Mouse (Mus musculus): ENCODE data around the gene Kpnb1. TPM values are rescaled to one million over a fixed set of nuclear protein-coding genes. Genes with fewer than 3 reads are reported as not detected.

Kpnb1 gene
- total and polyA plus RNA-seq, 2 experiments from 2014 or later: 18.4 to 68.2 TPM

GRCm38 (mm10) chr11:97126645-97127468 is 60.8 kb downstream of the Kpnb1 start:
- TF ChIP-seq CTCF (IDR thresholded peaks at IDR 0.05; ENCODE audit: low read depth) (no peak), EP300 (IDR thresholded peaks at IDR 0.05; ENCODE audit: low read depth) (no peak)
- H3K27ac ChIP-seq (ENCODE audit: low read depth): no peak overlapping the region
- no peak overlapping the region for H3K9ac ChIP-seq (replicated peaks; ENCODE audit: low read depth, low read length)
- 3% methylated on average over 29 of the region's 32 CpGs for WGBS
- peak; percentile 49; the same call in 1 of the 2 replicates for ATAC-seq (ENCODE audit: insufficient read depth, low read depth)
- no peaks in the 10 kb centered on the region for H3K4me1 ChIP-seq (ENCODE audit: control insufficient read depth, insufficient read depth)
- H3K4me3 ChIP-seq (ENCODE audit: low read depth, low read length): peak overlapping the region; percentile 46
- H3K27me3 ChIP-seq (ENCODE audit: control insufficient read depth, insufficient read depth, low read length): peaks cover 27% of the 10 kb centered on the region; the same call in 1 of the 2 replicates
- H3K36me3 ChIP-seq (replicated peaks; ENCODE audit: control insufficient read depth, insufficient read depth, low read length): no peaks in the 10 kb centered on the region
- H3K4me2 ChIP-seq (ENCODE audit: low read depth, low read length): peak overlapping the region; percentile 79
- DNase-seq (ENCODE audit: low spot score): peak; percentile 52
- no peaks in the 10 kb centered on the region for H3K9me3 ChIP-seq (replicated peaks; ENCODE audit: control insufficient read depth, low read length)

- Histone ChIP-seq H3K27me3 (ENCODE audit: control insufficient read depth, insufficient read depth, low read length) (peaks cover 26% of the 10 kb centered on the region; the same call in 1 of the 2 replicates), H3K4me2 (ENCODE audit: low read depth, low read length) (no peak overlapping the region), H3K36me3 (replicated peaks; ENCODE audit: control insufficient read depth, insufficient read depth, low read length) (no peaks in the 10 kb centered on the region), H3K9me3 (replicated peaks; ENCODE audit: control insufficient read depth, low read length) (no peaks in the 10 kb centered on the region), H3K27ac (ENCODE audit: low read depth) (no peak overlapping the region), H3K4me1 (ENCODE audit: control insufficient read depth, insufficient read depth) (no peaks in the 10 kb centered on the region), H3K9ac (replicated peaks; ENCODE audit: low read depth, low read length) (no peak overlapping the region), H3K4me3 (ENCODE audit: low read depth, low read length) (no peak overlapping the region)
- WGBS: 62% methylated on average over 10 of the region's 10 CpGs
- TF ChIP-seq EP300 (IDR thresholded peaks at IDR 0.05; ENCODE audit: low read depth): no peak
- no peak for TF ChIP-seq CTCF (IDR thresholded peaks at IDR 0.05; ENCODE audit: low read depth)
- ATAC-seq (ENCODE audit: insufficient read depth, low read depth): no peak
- no peak for DNase-seq (ENCODE audit: low spot score)
Observed at GRCm38 (mm10) chr11:97124266-97125036, 63.2 kb downstream of the Kpnb1 start.

GRCm38 (mm10) chr11:97123282-97123890 is 64.3 kb downstream of the Kpnb1 start:
- Histone ChIP-seq H3K4me2 (ENCODE audit: low read depth, low read length) (no peak overlapping the region), H3K27me3 (ENCODE audit: control insufficient read depth, insufficient read depth, low read length) (peaks cover 37% of the 10 kb centered on the region), H3K4me3 (ENCODE audit: low read depth, low read length) (no peak overlapping the region), H3K9me3 (replicated peaks; ENCODE audit: control insufficient read depth, low read length) (no peaks in the 10 kb centered on the region), H3K27ac (ENCODE audit: low read depth) (no peak overlapping the region), H3K4me1 (ENCODE audit: control insufficient read depth, insufficient read depth) (no peaks in the 10 kb centered on the region), H3K9ac (replicated peaks; ENCODE audit: low read depth, low read length) (no peak overlapping the region), H3K36me3 (replicated peaks; ENCODE audit: control insufficient read depth, insufficient read depth, low read length) (no peaks in the 10 kb centered on the region)
- 14% methylated on average over 11 of the region's 11 CpGs for WGBS
- DNase-seq (ENCODE audit: low spot score): no peak
- TF ChIP-seq CTCF (IDR thresholded peaks at IDR 0.05; ENCODE audit: low read depth): peak; percentile 40; the same call in 1 of the 2 replicates
- no peak for TF ChIP-seq EP300 (IDR thresholded peaks at IDR 0.05; ENCODE audit: low read depth)
- no peak for ATAC-seq (ENCODE audit: insufficient read depth, low read depth)

- no peaks in the 10 kb centered on the region for H3K9me3 ChIP-seq (replicated peaks; ENCODE audit: control insufficient read depth, low read length)
- ATAC-seq (ENCODE audit: insufficient read depth, low read depth): no peak
- 70% methylated on average over 3 of the region's 3 CpGs for WGBS
- no peak overlapping the region for H3K27ac ChIP-seq (ENCODE audit: low read depth)
- no peak overlapping the region for H3K4me3 ChIP-seq (ENCODE audit: low read depth, low read length)
- peaks cover 51% of the 10 kb centered on the region for H3K27me3 ChIP-seq (ENCODE audit: control insufficient read depth, insufficient read depth, low read length)
- no peak overlapping the region for H3K9ac ChIP-seq (replicated peaks; ENCODE audit: low read depth, low read length)
- DNase-seq (ENCODE audit: low spot score): no peak
- H3K36me3 ChIP-seq (replicated peaks; ENCODE audit: control insufficient read depth, insufficient read depth, low read length): no peaks in the 10 kb centered on the region
- H3K4me2 ChIP-seq (ENCODE audit: low read depth, low read length): no peak overlapping the region
- TF ChIP-seq EP300 (IDR thresholded peaks at IDR 0.05; ENCODE audit: low read depth) (no peak), CTCF (IDR thresholded peaks at IDR 0.05; ENCODE audit: low read depth) (no peak)
- no peaks in the 10 kb centered on the region for H3K4me1 ChIP-seq (ENCODE audit: control insufficient read depth, insufficient read depth)
Observed at GRCm38 (mm10) chr11:97120641-97121040, 67.0 kb downstream of the Kpnb1 start.

- H3K9ac ChIP-seq (replicated peaks; ENCODE audit: low read depth, low read length): no peak overlapping the region
- H3K36me3 ChIP-seq (replicated peaks; ENCODE audit: control insufficient read depth, insufficient read depth, low read length): no peaks in the 10 kb centered on the region
- 53% methylated on average over 10 of the region's 10 CpGs for WGBS
- H3K4me2 ChIP-seq (ENCODE audit: low read depth, low read length): no peak overlapping the region
- no peak for DNase-seq (ENCODE audit: low spot score)
- ATAC-seq (ENCODE audit: insufficient read depth, low read depth): no peak
- peaks cover 53% of the 10 kb centered on the region for H3K27me3 ChIP-seq (ENCODE audit: control insufficient read depth, insufficient read depth, low read length)
- no peak overlapping the region for H3K27ac ChIP-seq (ENCODE audit: low read depth)
- no peak for TF ChIP-seq EP300 (IDR thresholded peaks at IDR 0.05; ENCODE audit: low read depth)
- TF ChIP-seq CTCF (IDR thresholded peaks at IDR 0.05; ENCODE audit: low read depth): no peak
- H3K4me3 ChIP-seq (ENCODE audit: low read depth, low read length): no peak overlapping the region
- H3K4me1 ChIP-seq (ENCODE audit: control insufficient read depth, insufficient read depth): no peaks in the 10 kb centered on the region
- H3K9me3 ChIP-seq (replicated peaks; ENCODE audit: control insufficient read depth, low read length): no peaks in the 10 kb centered on the region
Observed at GRCm38 (mm10) chr11:97120221-97120620, 67.5 kb downstream of the Kpnb1 start.
